ENCODE assay signal across 8 mouse cellular contexts in the genomic region with DNA sequence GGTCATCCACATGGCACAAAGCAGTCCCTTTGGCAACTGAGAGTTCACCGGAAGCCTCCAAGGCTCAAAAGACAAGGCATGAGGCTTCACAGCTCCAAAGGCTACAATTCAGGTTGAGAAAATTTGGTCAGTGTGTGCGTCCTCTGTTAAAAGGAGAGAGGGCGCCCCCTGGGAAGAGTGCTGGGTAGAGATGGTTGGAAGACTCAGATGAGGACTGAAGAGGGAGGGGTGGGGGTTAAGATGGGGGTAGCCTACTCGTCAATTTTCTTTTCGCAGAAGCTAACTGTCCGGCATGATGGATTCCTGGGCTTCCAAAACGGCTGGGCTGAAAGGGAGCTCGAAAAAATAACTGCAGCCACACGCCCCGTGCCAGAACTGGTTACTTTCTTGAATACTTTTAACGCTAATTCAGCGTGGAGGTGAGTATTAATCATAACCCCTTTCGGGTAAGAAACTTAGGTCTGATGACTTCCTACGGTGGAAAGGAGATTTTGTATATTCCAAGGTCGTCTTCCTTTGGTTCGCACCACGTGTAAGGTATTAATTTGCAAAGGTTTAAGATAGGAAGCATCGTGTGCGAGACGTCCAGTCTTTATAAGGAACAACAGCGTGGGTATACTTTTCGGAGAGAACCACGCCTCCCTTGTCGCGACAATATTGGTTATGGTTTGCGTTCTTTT. TPM values are rescaled to one million over a fixed set of nuclear protein-coding genes. Genes with fewer than 3 reads are reported as not detected.
DNase-seq lines count a peak whose midpoint lies in the region; ATAC-seq lines count a peak whose summit lies in the region.

A gene (plus strand): TSS at position 178 of the 680 bp plus-strand sequence.

- peak within 1 kb of the TSS; percentile 93 for H3K4me3 ChIP-seq in forebrain, embryonic 13.5 days

- peaks cover 20% of the 10 kb centered on the region for H3K4me1 ChIP-seq in forebrain, embryonic 13.5 days

- peak within 1 kb of the TSS; percentile 89 for H3K4me2 ChIP-seq in forebrain, embryonic 13.5 days

- peak within 1 kb of the TSS; percentile 60 for H3K9ac ChIP-seq in forebrain, embryonic 13.5 days

- peaks cover 15% of the 10 kb centered on the region for H3K36me3 ChIP-seq in forebrain, embryonic 13.5 days (ENCODE audit: poor library complexity, severe bottlenecking)

- H3K27ac ChIP-seq in forebrain, embryonic 13.5 days: peak within 1 kb of the TSS; percentile 91

- 1% methylated on average over 26 of the region's 26 CpGs for WGBS in forebrain, embryonic 13.5 days

- ATAC-seq in forebrain, embryonic 13.5 days: no peak

- H3K27me3 ChIP-seq in forebrain, embryonic 13.5 days: no peaks in the 10 kb centered on the region

- intact Hi-C loops in heart, postnatal 36 days (cut with DNase I): loop anchor here (1.0 kb wide), 2 partner anchors 25 to 69 kb away; no protein-coding TSS in a partner anchor

- DNase-seq in ES-CJ7 (ENCODE audit: low read depth, low spot score): peak; percentile 87
- DNase-seq in c-Kit-positive CD71-positive TER-119-negative erythroid progenitor cells, embryonic 14.5 days (ENCODE audit: low read depth): peak; percentile 75
- peak; percentile 63 to 66 for DNase-seq in heart, postnatal 36 days
- DNase-seq in layer of hippocampus, adult 18-20 months (ENCODE audit: low spot score in 2 of 2): peak; percentile 67 to 83
- DNase-seq in lung, adult 18-20 months: peak; percentile 70 to 78
- peak; percentile 60 for DNase-seq in ovary, postnatal 14 days (ENCODE audit: low spot score)
- DNase-seq in thymus, postnatal 25 days: peak; percentile 74

- H3K9me3 ChIP-seq in forebrain, embryonic 13.5 days (replicated peaks): no peaks in the 10 kb centered on the region

RNA-seq across cellular contexts. Expression of the gene that starts here (rescaled TPM):
- polyA plus RNA-seq in forebrain, embryonic 13.5 days (2015; fragmentation: Nextera tagmentation; extraction: Ambion mirVana): 7.7 and 9.6 TPM in 2 replicates
- 1 to 10 TPM; 3.2 to 3.3 TPM for total RNA-seq in heart, postnatal 36 days (2021)
- total RNA-seq in layer of hippocampus, adult 18-20 months (2021): 10 to 100 TPM; 59.2 to 59.7 TPM

Comparison
In these comparisons a context has a peak if more than half of its experiments do, and no peak if none do; other contexts are left out.
1. RNA of the gene that starts here (total RNA-seq): 59.2 to 59.7 TPM in layer of hippocampus, adult 18-20 months; 3.2 to 3.3 TPM in heart, postnatal 36 days; every median in the first group is over 10 times any median in the second.
2. Peak in every context shown above with its lines, with median percentiles within 50 percentile points of each other: DNase-seq.